Mouse (Mus musculus) hindbrain, postnatal 0 days (tissue): Measurements from ENCODE around the gene Gm45062. TPM values are rescaled to one million over a fixed set of nuclear protein-coding genes. Genes with fewer than 3 reads are reported as not detected.

Experiments used
- ATAC-seq: fragments of 200-750 bp; cut with Nextera tagmentation; 2 replicates; pipeline ENCODE4 v1.8.0; 2017; ENCODE audit warnings: mild to moderate bottlenecking, moderate TSS enrichment, moderate library complexity
- DNase-seq: peaks from one replicate; pipeline ENCODE4 v3.0.0-alpha.2; 2015; ENCODE audit warnings: low spot score
- H3K27ac ChIP-seq: fragments of 300-500 bp; sonication (generic); 2 replicates; pipeline ENCODE4 v1.5.1; 2014; ENCODE audit warnings: mild to moderate bottlenecking
- H3K27me3 ChIP-seq: fragments of 300-500 bp; sonication (generic); 2 replicates; pipeline ENCODE4 v1.6.1; 2014; ENCODE audit warnings: low read length, mixed read lengths; ENCODE audit not compliant: insufficient read depth
- H3K36me3 ChIP-seq: fragments of 300-500 bp; sonication (generic); 2 replicates; pipeline ENCODE4 v1.6.1; 2014; ENCODE audit warnings: low read length, mixed read lengths; ENCODE audit not compliant: insufficient read depth
- H3K4me1 ChIP-seq: fragments of 300-500 bp; sonication (generic); 2 replicates; pipeline ENCODE4 v1.6.1; 2014; ENCODE audit warnings: antibody characterized with exemption, low read length, mixed read lengths; ENCODE audit not compliant: insufficient read depth
- H3K4me2 ChIP-seq: fragments of 300-500 bp; sonication (generic); 2 replicates; pipeline ENCODE4 v1.6.1; 2014; ENCODE audit warnings: low read depth, mild to moderate bottlenecking, low read length, moderate library complexity, mixed read lengths
- H3K4me3 ChIP-seq: fragments of 300-500 bp; sonication (generic); 2 replicates; pipeline ENCODE4 v1.5.1; 2014; ENCODE audit warnings: low read length
- H3K9ac ChIP-seq: fragments of 300-500 bp; sonication (generic); replicated peaks from 2 replicates; pipeline ENCODE4 v1.6.1; 2014; ENCODE audit warnings: mild to moderate bottlenecking, low read length, moderate library complexity, mixed read lengths
- H3K9me3 ChIP-seq: fragments of 300-500 bp; sonication (generic); 2 replicates; pipeline ENCODE4 v1.6.1; 2016; ENCODE audit warnings: low read length, mixed read lengths
- CTCF ChIP-seq: IDR thresholded peaks from 2 replicates; pipeline ENCODE4 v1.5.1; 2016; ENCODE audit warnings: antibody characterized with exemption, control low read depth, low read depth
- WGBS: fragments of 180-500 bp; shearing (Covaris S2); extraction: QIAGEN DNeasy Blood & Tissue Kit; methylation state at CpG from one replicate; pipeline ENCODE4 v1.1.7; 2014; 5-methylcytosine and 5-hydroxymethylcytosine counted together
- polyA plus RNA-seq: library from polyadenylated mRNA; unstranded; fragments of >200 nt; fragmentation: Nextera tagmentation; extraction: Ambion mirVana; gene quantifications from 2 replicates; pipeline ENCODE4 v1.2.1, GENCODE M21; 2015
- total RNA-seq: library from RNA; depleted of rRNA; stranded (reverse); fragments of >200 nt; gene quantifications from 2 replicates; pipeline ENCODE4 v1.2.3, GENCODE M21; 2014

The Gm45062 gene
- total and polyA plus RNA-seq, 2 experiments from 2014 or later, result 1.8 to 4.9 TPM

- Histone ChIP-seq H3K27me3 (no peaks in the 10 kb centered on the region), H3K4me1 (peaks cover 5% of the 10 kb centered on the region; the same call in 1 of the 2 replicates), H3K9me3 (no peaks in the 10 kb centered on the region), H3K27ac (peak overlapping the region; percentile 98; the same call in 1 of the 2 replicates), H3K36me3 (no peaks in the 10 kb centered on the region), H3K4me3 (peak overlapping the region; percentile 95), H3K9ac (peak overlapping the region; percentile 90), H3K4me2 (peak overlapping the region; percentile 68)
- no peak for TF ChIP-seq CTCF
- DNase-seq (peak; percentile 28), ATAC-seq (no peak)
- 3% methylated on average over 7 of the region's 7 CpGs for WGBS
Observed at GRCm38 (mm10) chr6:8510864-8511428, 251.7 kb downstream of the Gm45062 start.

- peak overlapping the region; percentile 95 for H3K4me3 ChIP-seq
- peak overlapping the region; percentile 90; the same call in 1 of the 2 replicates for H3K9ac ChIP-seq
- 0 out of 2 replicates have a peak overlapping the region, but pooled peaks have one; percentile 98 for H3K27ac ChIP-seq
- no peak for TF ChIP-seq CTCF
- DNase-seq (peak; percentile 22), ATAC-seq (no peak)
- peaks cover 5% of the 10 kb centered on the region; the same call in 1 of the 2 replicates for H3K4me1 ChIP-seq
- no peaks in the 10 kb centered on the region for H3K36me3 ChIP-seq
- peak overlapping the region; percentile 68 for H3K4me2 ChIP-seq
- 3% methylated on average over 3 of the region's 3 CpGs for WGBS
- H3K27me3 ChIP-seq, result no peaks in the 10 kb centered on the region
- H3K9me3 ChIP-seq, result no peaks in the 10 kb centered on the region
Observed at GRCm38 (mm10) chr6:8511447-8511846, 252.2 kb downstream of the Gm45062 start.

- TF ChIP-seq CTCF, result no peak
- 14% methylated on average over 8 of the region's 8 CpGs for WGBS
- Histone ChIP-seq H3K27ac (no peak overlapping the region), H3K4me3 (peak overlapping the region; percentile 95), H3K4me2 (peak overlapping the region; percentile 68), H3K9me3 (no peaks in the 10 kb centered on the region), H3K4me1 (peaks cover 5% of the 10 kb centered on the region; the same call in 1 of the 2 replicates), H3K36me3 (no peaks in the 10 kb centered on the region), H3K27me3 (no peaks in the 10 kb centered on the region), H3K9ac (peak overlapping the region; percentile 90; the same call in 1 of the 2 replicates)
- ATAC-seq (no peak), DNase-seq (peak; percentile 50)
Observed at GRCm38 (mm10) chr6:8512416-8512815, 253.2 kb downstream of the Gm45062 start.

- H3K4me1 ChIP-seq, result no peaks in the 10 kb centered on the region
- H3K4me2 ChIP-seq, result no peak overlapping the region
- H3K36me3 ChIP-seq, result no peaks in the 10 kb centered on the region
- WGBS, result 75% methylated on average over 3 of the region's 3 CpGs
- TF ChIP-seq CTCF, result no peak
- ATAC-seq, result no peak
- no peak overlapping the region for H3K27ac ChIP-seq
- no peak overlapping the region for H3K4me3 ChIP-seq
- H3K9me3 ChIP-seq, result no peaks in the 10 kb centered on the region
- DNase-seq, result no peak
- no peaks in the 10 kb centered on the region for H3K27me3 ChIP-seq
- H3K9ac ChIP-seq, result no peak overlapping the region
Observed at GRCm38 (mm10) chr6:8519687-8520086, 260.4 kb downstream of the Gm45062 start.

- Histone ChIP-seq H3K4me1 (no peaks in the 10 kb centered on the region), H3K9me3 (no peaks in the 10 kb centered on the region), H3K36me3 (no peaks in the 10 kb centered on the region), H3K9ac (no peak overlapping the region), H3K4me3 (no peak overlapping the region), H3K4me2 (no peak overlapping the region), H3K27ac (no peak overlapping the region), H3K27me3 (no peaks in the 10 kb centered on the region)
- TF ChIP-seq CTCF, result no peak
- ATAC-seq, result no peak
- no peak for DNase-seq
- WGBS, result 95% methylated on average over 4 of the region's 4 CpGs
Observed at GRCm38 (mm10) chr6:8521231-8521630, 262.0 kb downstream of the Gm45062 start.

- H3K27ac ChIP-seq, result no peak overlapping the region
- H3K4me3 ChIP-seq, result no peak overlapping the region
- H3K36me3 ChIP-seq, result no peaks in the 10 kb centered on the region
- no peaks in the 10 kb centered on the region for H3K9me3 ChIP-seq
- DNase-seq (no peak), ATAC-seq (no peak)
- no peaks in the 10 kb centered on the region for H3K4me1 ChIP-seq
- 92% methylated on average over 5 of the region's 5 CpGs for WGBS
- no peak for TF ChIP-seq CTCF
- H3K9ac ChIP-seq, result no peak overlapping the region
- H3K27me3 ChIP-seq, result no peaks in the 10 kb centered on the region
- no peak overlapping the region for H3K4me2 ChIP-seq
Observed at GRCm38 (mm10) chr6:8524717-8525116, 265.5 kb downstream of the Gm45062 start.
